Mouse (Mus musculus) neural tube, embryonic 10.5 days (tissue): Measurements from ENCODE around the gene Stard10.

ENCODE experiments used
- DNase-seq: peaks from one replicate; pipeline ENCODE4 v3.0.0-alpha.2; 2017; ENCODE audit warnings: low spot score; ENCODE audit errors: extremely low spot score

Stard10 gene

DNA sequence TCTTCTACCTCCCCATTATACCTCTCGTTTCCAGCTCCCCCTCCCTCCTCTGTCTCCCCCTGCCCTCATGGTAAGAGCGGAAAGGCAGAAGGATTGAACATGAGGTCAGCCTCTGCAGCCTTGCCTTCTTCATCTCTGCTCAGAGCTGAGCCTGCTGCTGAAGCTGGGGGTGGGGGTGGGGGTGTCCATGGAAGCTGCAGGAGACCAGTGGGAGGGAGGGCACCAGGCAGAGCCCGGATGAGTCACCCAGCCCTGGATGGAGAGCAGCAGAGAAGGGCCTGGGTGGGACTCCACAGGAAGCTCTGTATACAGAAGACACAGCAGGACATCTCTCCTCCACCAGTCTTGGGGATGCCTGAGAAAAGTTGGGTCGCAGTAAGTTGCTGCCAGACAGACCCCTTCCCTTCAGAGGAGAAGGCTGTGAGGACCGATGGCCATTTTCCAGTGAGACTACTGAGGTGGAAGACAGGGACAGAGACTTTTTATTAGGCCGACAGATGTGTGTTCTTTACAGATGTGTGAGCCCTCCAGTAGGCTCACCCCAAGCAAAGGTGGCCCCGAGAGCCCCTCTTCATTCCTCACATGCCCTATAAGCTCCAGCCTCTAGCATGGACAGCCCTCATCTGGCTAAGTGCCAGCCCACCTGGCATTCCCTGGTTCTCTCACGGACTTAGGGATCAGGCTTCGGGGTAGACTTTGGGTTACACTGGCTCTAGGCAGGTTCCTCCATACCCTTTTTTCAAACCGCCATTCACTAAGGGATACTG is 13.4 kb downstream of the Stard10 start:
- DNase-seq: no peak

DNA sequence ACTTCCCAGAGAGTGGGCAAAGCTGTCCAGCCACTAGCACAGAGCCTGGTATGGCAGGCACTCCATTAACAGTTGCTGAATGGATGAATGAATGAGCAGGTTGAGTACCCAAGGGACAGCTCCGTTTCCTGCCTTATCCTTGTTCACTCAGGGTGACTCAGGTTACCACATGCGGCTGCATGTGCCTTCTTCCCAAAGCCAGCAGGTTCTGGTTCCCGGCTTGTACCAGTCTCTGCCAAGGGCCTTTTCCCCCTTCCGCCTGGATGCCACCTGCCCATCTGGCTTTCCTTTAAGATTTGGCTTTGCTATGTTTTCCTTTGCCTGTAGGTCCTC is 13.9 kb downstream of the Stard10 start:
- no peak for DNase-seq

DNA sequence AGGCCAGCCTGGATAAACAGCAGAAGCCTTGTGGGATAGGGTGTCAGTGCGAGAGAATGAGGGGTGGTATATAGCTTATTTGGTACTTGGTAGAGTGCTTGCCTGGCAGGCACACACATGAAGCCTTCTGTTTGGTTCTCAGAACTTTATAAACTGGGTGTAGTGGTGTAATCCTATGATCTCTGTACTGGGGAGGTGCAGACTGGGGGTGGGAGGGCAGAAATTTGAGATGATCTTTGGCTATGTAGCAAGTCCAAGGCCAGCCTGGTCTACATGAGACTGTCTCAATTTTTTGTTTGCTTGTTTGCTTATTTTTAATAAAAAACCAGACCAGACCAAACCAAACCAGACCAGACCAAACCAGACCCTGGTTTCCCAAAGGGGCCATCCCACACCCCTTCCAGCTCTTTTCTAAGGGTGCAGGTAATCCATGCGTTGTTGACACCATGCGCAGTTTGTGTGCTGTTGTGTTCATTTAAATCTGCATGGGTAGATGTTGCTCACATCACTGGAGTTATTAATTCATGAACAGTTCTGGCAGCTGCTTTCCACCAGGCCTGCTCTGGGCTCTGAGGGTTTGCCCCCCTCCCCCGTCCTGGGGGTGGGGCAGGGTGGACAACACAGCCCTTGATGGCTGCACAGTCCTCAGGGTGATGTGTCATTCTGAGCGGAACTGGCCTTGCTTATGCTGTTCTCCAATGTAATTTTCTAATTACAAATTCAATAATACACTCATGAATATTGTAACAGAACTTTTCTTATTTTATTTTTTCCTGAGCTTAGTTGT is 15.4 kb downstream of the Stard10 start:
- DNase-seq: no peak

DNA sequence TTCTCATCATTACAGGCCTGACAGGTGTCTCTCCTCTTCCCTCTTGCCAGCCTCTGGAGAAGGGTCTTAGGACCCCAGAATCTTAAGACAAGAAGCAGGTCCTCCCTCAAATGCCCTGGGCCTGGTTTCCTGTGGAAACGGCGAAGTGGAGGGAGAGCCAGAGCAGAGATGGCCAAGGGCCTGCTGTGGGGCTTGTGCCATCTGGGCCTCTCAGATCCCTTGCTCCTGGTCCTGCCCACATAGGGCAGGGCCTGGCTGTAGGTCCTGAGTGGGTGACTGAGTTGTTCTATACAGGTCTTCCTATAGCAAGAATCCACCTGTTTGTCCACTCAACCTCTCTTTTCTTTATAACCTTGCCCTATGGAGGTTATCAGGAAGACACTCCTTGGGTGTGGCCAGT is 18.3 kb downstream of the Stard10 start:
- DNase-seq: no peak

DNA sequence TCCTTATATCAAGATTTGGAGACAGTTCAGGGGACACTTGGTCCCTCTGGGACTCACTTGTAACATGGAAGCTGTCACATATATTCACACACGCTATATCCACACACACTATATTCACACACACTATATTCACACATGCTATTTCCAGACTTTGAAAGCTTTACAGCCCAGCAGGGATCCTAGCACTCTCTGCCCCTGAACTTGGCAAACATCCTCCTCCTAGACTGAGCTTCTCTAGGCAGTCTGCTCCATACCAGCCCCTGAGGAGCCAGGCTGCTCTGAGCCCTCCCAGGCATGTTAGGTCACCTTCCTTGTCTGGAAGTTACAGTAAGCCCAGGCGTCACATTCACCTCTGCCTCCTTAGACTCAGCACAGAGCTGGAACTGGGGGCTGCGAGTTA is 19.8 kb downstream of the Stard10 start:
- DNase-seq: no peak

DNA sequence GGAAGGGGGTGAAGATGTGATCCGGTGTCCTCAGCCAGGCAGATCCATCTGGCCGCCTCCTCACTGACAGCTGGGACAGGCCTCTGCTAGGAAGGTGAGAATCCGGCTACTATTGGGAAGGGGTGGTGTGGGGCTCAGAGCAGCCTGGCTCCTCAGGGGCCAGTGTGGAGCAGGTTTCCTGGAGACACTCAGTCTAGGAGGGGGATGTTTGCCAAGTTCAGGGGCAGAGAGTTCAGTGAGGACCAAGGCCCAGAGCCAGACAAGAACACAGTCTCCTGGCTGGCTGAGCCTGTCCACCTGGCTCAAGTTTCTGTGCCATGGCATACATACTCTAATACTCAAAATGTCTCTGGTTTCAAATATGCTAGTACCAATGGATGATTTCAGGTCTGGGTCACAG is 20.5 kb downstream of the Stard10 start:
- DNase-seq: no peak

DNA sequence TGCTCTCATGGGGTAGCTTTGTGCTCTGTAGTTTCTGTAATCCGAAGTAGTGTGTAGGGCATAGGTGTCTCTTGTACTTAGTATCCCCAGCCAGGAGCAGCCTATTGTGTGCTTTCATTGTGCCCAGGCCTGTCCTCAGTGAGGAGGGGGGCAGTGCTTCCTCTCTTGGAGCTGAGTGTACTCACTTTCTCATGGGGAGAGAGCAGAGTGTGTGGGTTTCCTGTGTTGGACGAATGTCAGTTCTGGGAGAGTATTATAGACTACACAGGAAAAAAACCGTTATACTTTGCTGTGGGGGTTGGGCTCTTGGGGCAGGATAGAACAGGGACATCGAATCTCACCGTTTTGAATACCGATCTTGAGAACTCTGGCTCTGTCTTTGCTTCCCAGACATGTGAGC is 24.5 kb downstream of the Stard10 start:
- no peak for DNase-seq

DNA sequence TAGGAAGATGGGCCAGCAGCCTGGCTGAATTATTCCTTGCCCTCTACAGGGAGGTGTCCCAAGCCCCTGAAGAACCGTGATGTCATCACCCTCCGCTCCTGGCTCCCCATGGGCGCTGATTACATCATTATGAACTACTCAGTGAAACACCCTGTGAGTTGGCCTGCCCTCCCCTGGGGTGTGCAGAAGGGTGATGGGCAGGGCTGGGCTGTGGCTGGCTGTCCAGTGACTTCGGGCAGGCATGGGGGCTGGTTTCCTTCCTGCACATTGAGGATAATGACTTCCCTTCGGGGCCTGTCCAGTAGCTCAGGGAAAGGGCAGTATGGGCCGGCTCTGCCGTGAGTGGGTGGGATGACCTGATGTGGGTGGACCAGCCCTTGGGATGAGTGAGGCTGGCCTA is 26.2 kb downstream of the Stard10 start:
- no peak for DNase-seq

DNA sequence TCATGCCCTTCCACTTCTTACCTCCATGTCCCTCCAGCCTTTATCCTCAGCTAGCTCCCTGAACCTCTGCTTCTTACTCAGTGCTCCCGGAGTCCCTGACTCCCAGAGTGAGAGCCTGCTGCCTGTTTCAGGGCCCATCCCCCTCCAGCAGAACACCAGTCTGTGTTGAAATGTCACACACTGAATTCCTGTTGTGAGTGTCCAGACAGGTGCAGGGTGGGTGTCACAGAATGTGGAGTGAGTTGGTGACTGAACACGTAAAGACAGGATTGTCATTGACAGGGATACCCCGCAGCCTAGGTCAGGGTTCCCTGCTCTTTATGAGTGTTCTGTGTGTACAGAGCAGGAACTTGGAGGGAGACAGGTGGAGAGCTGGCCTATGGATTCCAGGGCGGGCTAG is 28.0 kb downstream of the Stard10 start:
- DNase-seq: no peak

DNA sequence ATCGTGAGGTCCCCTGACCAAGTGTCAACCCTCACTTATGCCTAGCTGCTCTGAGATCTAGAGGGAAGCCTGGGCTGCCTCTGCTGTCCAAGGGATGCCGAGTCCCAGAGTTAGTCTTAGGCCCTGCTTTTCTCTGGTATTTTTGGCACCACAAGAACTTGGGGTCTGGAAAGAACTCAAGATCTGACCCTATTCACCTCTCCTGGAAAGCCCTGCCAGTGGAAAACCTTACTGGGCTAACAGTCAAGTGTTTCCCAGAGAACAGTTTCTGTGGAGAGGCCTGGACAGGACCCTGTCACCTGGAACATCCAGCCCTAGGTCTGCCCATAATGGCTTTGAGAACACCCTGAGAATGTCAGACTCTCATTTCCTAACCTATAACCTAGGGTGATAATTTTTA is 30.1 kb downstream of the Stard10 start:
- DNase-seq: no peak

DNA sequence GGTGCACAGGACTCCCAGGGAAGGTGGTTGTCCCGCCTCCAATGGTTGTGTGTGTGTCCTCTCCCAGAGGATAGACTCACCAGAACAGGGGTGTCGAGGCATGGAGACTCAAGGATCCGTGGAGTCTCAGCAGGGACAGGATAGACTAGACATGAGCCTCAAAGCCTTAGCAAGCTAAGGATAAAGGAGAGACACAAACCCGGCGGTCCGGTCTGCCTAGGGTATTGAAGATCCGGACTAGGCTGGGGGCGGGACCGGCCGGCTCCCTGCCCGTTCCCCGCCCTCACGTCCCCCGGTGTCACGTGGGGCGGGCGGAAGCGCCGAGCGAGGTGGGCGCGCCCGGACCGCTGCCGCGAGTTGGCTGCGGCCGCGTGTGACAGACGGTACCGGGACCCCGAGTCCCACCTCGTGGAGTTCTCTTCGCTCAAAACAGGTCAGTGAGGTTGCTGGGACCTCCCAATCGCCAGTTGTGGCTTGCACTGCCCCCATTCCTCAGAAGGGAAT is 30.9 kb downstream of the Stard10 start, which contains the start of gene Arap1:
Gene Arap1, plus strand, starts transcription at position 301 of the 504 bp plus-strand sequence.
- DNase-seq: peak; percentile 57

DNA sequence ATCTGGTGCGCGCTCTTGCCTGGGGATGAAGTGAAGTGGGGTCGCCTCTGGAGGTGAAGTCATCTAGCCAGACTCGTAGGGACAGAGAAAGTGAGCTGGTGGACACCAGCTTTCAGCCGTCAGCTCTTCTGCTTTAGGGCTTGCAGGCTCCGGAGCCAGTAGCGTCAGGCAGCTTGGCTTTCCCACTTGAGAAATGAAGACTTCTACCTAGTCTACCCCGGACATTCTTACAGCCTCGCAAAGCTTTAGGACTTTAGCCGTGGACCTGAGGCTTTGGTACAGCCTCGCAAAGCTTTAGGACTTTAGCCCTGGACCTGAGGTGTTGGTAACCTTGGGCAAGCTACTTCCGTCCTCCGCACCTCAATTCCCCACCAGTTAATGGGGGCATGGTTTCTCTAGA is 31.4 kb downstream of the Stard10 start:
- peak; percentile 40 for DNase-seq

DNA sequence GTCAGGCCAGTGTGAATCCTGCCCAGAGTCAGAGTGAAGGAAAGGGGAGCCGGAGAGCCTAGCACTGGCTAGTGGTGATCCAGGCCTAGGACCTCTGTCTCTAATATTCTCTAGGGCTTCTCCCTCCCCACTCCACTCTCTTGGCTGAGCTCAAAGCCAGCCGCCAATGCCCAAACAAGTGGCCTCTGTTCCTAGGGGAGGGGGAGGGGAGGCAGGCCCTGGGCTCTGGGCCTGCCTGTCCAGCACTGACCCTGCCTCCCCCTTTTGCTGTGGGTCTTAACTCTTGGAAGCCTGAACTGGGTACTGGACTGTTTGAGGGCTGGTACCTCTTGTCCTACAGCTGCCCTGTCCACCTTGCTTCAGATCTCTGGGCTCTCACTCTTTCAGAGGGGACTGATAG is 33.0 kb downstream of the Stard10 start:
- no peak for DNase-seq

DNA sequence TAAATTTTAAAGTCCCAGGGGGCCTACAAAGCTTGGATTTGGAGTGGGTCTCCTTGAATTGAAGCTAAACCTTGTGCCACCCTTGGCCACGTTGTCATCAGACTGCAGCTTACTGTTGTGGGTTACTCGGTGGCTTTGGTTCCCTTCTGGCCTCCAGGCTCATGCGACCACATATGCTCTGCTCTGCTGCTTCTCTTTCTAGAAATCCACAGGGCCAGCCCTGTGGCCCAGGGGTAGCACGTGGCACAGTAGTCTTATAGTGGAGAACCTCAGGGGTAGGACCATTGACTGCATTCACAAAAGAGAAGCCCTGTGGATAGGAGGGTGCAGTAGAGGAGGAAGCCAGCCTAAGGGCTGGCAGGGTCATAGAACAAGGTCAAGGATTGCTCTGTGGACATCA is 35.5 kb downstream of the Stard10 start:
- no peak for DNase-seq

DNA sequence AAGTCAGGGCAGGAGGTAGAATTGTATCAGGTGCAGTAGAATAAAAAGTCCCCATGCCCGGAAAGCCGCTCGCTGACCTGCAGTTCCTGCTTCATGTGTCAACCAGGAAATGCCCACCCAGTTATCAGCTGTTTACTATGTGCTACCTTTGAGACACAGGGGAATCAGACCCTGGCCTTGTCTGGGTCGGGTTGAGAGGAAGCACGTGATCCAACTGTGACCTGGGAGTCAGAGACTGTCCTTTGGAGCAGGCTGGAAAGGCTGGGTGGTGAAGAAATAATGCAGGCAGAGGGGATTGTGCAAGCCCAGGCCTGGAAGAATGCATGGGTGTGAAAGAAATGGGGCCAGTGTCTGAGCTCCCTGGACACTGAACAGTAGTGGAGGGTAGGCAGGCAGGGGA is 37.5 kb downstream of the Stard10 start:
- no peak for DNase-seq

DNA sequence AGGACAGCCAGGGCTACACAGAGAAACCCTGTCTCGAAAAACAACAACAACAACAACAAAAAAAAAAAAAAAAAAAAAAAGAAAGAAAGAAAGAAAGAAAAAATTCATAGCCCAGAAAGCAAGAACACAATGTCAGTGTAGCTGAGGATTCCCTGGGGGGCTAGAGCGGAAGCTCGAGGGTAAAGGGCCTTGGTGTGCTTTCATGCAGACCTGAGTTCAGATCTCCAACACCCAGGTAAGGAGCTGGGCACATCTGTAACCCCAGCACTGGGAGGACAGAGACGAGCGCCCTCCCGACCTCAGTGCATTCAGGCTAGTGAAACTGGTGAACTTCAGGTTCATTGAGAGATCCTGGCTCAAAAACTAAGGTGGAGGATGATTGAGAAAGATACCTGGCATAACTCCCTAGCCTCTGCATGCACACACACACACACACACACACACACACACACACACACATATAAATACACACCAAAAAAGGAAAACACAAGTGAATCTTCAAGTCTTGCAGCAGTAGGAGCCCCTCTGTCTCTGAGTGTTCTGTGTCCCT is 38.7 kb downstream of the Stard10 start:
- no peak for DNase-seq

DNA sequence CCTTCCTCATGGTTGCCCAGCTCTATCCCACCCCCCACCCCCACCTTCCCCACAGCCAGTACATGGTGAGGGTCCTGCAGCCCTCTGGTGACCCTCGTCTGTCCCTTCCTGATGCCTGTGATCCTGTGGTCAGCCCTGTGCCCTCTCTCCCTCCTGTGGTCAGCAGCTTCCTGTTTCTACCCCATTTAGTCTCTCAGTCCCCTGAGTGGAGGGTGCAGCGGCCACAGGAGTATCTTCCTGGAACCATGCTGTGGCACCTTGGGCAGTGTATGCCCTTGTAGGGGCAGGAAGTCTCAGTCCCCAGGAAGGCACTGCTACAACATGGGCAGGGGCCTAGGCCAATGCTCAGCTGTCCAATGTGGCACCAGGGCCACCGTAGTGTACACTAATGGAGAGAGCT is 40.0 kb downstream of the Stard10 start:
- DNase-seq: no peak

DNA sequence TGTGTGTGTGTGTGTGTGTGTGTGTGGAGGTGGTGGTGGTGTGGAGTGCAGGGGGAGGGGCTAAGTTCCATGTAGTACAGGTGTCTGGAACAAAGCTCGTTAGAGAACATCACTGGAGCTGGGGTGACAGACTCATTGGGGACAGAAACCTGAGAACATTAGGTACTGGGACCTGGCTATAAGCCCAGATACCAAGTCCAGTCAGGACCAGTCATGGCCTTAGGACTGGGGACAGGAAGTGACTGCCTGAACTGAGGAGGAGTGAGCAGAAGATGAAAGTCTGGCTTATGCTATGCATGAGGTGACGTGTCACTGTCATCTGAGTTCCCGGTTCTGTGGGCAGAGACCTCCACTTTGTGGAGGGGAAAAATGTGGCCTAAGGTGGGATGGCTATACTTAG is 43.5 kb downstream of the Stard10 start:
- no peak for DNase-seq

DNA sequence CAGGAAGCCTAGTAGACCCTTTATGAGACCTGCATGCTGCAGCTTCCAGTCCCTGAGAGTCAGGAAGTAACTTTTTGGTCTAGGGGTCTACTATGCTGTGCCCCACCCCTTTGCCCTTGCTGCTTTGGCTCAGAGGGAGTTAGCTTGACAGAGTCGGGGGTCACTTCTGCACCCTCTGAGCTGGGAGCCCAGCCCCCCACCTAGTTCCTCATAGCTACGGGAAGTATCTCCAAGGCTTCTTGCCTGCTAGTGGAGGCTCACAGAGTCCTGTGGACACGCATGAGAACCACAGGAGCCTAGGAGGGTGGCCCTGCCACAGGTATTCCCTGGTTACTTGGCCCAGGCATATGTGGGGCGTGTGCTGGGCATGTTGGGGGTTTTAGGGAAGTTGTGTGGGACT is 44.1 kb downstream of the Stard10 start:
- DNase-seq: no peak

DNA sequence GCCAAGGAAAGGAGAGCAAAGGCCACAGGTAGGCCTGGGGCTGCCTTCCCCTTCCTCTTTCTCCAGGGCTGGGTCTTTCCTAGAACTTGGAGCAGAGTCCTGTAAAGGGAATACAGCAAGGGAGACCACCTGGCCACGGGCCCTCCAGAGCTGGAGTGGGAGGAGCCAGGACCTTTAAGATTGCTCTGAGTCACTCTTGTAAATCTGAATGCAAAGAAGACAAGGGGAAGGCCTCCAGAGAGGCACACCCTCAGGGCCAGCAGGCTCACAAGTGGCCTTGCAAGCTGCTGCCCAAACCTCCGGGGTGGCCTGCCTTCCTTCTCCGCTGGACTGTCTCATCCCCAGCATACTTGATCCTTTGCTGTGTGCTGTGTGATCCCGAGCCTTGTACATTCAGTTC is 44.9 kb downstream of the Stard10 start:
- DNase-seq: no peak

DNA sequence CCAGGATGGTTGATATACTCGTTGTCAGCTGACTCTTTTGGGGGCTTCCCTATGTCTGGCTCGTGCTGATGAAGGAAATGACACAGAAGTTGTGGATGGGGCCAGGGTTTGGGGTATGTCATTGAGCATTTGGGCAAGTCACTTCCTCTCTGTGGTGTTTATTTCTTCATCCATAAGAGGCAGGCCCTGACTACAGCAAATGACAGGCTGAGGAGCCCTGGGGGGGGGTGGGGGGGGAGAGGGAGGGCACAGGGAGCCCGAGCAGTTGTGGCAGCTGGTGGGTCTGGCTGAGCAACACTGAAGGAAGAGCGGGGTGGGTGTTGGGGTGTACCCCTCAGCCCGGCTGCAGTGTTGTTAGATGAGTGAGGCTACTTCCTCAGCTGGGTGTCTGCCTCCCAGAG is 45.9 kb downstream of the Stard10 start:
- DNase-seq: no peak

DNA sequence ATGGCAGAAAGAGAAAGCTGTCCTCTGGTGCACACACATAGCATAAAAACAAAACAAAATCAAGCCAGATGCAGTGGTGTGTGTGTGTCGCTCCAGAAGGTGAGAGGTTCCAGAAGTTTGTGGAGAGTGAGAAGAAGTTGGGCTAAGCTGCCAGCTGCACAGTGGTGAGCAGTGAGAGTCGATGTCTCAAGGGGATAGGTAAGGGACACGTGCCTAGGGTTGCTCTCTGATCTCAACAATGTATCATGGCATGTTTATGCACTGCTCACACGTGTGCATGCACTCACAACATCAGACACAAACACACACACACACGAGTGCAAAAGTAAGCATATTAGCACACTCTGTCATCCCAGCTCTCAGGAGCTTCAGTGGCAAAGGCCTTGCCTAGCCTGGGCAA is 47.0 kb downstream of the Stard10 start:
- no peak for DNase-seq
